Mouse (Mus musculus): ENCODE data around the gene Kcnip2. TPM values are rescaled to one million over a fixed set of nuclear protein-coding genes. Genes with fewer than 3 reads are reported as not detected.

Kcnip2 gene
- total RNA-seq, 2 experiments from 2014 or later = not detected

- no peak for ATAC-seq (replicated peaks; ENCODE audit: low FRiP score, poor library complexity, severe bottlenecking)
Observed at GRCm38 (mm10) chr19:45745344-45746152, 70.3 kb downstream of the Kcnip2 start.

DNA sequence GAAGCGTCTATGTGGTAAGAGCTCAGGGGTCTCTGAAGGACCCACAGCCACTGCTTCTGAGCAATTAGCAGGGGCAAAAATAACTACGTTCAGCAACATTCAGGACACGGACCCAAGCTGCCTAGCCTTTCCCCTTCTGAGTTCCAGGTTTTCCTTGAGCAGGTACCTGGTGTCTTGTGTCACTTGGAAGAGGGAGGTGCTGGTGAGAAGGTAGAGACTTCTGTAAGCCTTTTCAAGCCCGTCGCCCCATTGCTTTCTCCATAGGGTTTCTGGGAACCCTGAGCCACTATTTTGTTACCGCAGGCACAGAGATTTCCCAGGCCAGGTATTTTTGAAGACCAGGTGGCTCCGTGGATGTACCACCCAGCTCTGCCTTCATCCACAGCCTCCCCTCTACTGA is 72.2 kb downstream of the Kcnip2 start:
- ATAC-seq (replicated peaks; ENCODE audit: low FRiP score, poor library complexity, severe bottlenecking) = no peak

DNA sequence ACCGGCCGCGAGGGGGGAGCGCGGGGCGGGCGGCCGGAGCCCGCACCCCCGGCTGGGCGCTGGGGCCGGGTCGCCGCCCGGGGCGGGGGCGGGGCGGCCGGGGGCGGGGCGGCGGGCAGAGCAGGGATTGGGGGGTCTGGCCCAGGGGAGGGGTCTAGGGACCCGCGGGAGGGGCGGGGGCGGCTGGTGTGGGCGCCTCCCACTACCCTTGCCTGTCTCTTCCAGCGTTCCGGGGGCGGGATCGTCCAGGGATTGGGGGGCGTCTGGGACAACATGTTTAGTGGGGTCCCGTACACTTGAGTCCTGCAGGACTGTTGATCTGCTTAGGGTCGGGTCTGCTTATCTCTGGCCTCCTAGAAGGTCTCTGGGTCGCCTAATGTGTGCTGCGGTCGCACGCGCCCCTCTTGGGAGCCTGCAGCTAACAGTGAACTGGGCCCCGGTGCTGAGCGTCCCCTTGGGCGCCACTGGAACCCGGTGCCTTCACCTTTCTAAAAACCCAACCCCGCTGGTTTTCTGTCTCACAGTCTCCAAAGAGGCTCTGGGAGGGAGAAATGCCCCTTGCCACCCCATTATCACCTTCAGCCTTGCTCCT is 72.8 kb downstream of the Kcnip2 start:
- no peak for ATAC-seq (replicated peaks; ENCODE audit: low FRiP score, poor library complexity, severe bottlenecking)

DNA sequence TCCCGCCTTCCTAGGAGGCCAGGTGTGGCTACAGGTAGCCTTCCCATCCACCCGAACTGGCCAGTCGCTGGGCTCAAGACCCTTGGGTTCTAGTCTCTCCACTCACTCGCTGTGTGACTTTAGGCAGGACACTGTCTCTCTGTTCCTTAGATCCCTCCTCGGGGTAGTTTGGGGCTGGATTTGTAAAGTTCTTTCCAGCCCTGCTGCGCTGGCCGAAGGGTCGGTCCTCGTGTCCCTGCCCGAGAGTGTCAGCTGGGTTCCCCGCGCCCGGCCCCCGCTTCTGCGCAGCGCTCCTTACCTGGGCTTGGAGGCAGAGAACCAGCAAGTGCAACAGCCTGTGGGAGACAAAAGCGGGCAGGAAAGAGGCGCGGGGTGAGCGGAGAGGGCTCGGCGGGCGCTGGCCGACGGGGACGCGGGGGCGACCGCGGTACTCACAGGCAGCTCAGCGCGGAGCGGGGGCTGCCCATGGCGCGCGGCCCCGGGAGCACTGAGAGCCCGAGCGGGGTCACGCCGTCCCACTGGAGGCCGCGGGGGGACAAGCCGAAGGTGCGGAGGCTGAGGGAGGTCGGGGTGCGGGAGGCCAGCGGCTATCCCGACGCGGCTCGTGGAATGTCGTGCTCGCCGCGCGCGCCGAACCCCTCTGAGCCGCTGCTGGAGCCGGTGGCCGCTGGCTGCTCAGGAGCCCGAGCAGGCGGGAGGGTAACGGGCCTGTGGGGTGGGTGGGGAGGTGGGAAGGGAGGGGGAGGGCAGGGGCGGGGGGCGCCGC is 73.5 kb downstream of the Kcnip2 start, which contains the start of gene Fgf8:
TSS of gene Fgf8 (minus strand) at position 698 of the 766 bp plus-strand sequence.
- no peak for ATAC-seq (replicated peaks; ENCODE audit: low FRiP score, poor library complexity, severe bottlenecking)

Other genes starting within 250 kb of the Kcnip2 start
- gene Fbxw4, start 155.7 kb downstream of the Kcnip2 start, total RNA-seq (2015; ENCODE audit: low replicate concordance) = 8.5 and 27.4 TPM in 2 replicates
- gene Fbxw4, start 155.7 kb downstream of the Kcnip2 start, total RNA-seq (2017; ENCODE audit: low replicate concordance) = 6.0 and 26.9 TPM in 2 replicates
- gene Fgf8, start 73.1 kb downstream of the Kcnip2 start, total RNA-seq (2015; ENCODE audit: low replicate concordance) = not detected in 2 replicates
- gene Fgf8, start 73.1 kb downstream of the Kcnip2 start, total RNA-seq (2017; ENCODE audit: low replicate concordance) = not detected in 2 replicates
- 11.1 and 12.3 TPM in 2 replicates for gene Npm3, start 66.5 kb downstream of the Kcnip2 start, total RNA-seq (2015; ENCODE audit: low replicate concordance)
- gene Npm3, start 66.5 kb downstream of the Kcnip2 start, total RNA-seq (2017; ENCODE audit: low replicate concordance) = 9.4 and 22.3 TPM in 2 replicates
- gene Mgea5, start 32.2 kb downstream of the Kcnip2 start, total RNA-seq (2015; ENCODE audit: low replicate concordance) = 124 and 142 TPM in 2 replicates
- 257 and 309 TPM in 2 replicates for gene Mgea5, start 32.2 kb downstream of the Kcnip2 start, total RNA-seq (2017; ENCODE audit: low replicate concordance)
- 0.42 and 1.3 TPM in 2 replicates for gene Armh3, start 182.4 kb upstream of the Kcnip2 start, total RNA-seq (2015; ENCODE audit: low replicate concordance)
- 0.60 and 1.4 TPM in 2 replicates for gene Armh3, start 182.4 kb upstream of the Kcnip2 start, total RNA-seq (2017; ENCODE audit: low replicate concordance)
- not detected in 2 replicates for gene Hps6, start 187.4 kb upstream of the Kcnip2 start, total RNA-seq (2015; ENCODE audit: low replicate concordance)
- gene Hps6, start 187.4 kb upstream of the Kcnip2 start, total RNA-seq (2017; ENCODE audit: low replicate concordance) = 0.28 and 0.77 TPM in 2 replicates
- 19.6 and 30.7 TPM in 2 replicates for gene Pprc1, start 228.8 kb upstream of the Kcnip2 start, total RNA-seq (2015; ENCODE audit: low replicate concordance)
- 11.7 and 20.1 TPM in 2 replicates for gene Pprc1, start 228.8 kb upstream of the Kcnip2 start, total RNA-seq (2017; ENCODE audit: low replicate concordance)
- gene Ldb1, start 229.2 kb upstream of the Kcnip2 start, total RNA-seq (2015; ENCODE audit: low replicate concordance) = 13.2 and 16.3 TPM in 2 replicates
- gene Ldb1, start 229.2 kb upstream of the Kcnip2 start, total RNA-seq (2017; ENCODE audit: low replicate concordance) = 21.6 and 37.9 TPM in 2 replicates